Mouse (Mus musculus) intestine, embryonic 14.5 days (tissue): ENCODE measurements around the gene Rab37. TPM values are rescaled to one million over a fixed set of nuclear protein-coding genes. Genes with fewer than 3 reads are reported as not detected.

Experiments used
- ATAC-seq: fragments of 200-750 bp; cut with Nextera tagmentation; replicated peaks from 2 replicates; pipeline ENCODE4 v1.8.0; 2017; ENCODE audit warnings: low read depth, moderate number of reproducible peaks, moderate TSS enrichment, moderate library complexity; ENCODE audit not compliant: low FRiP score, low TSS enrichment
- DNase-seq: peaks from one replicate; pipeline ENCODE4 v3.0.0-alpha.2; 2018; ENCODE audit warnings: low spot score
- H3K27ac ChIP-seq: fragments of 300-500 bp; sonication (generic); 2 replicates; pipeline ENCODE4 v1.5.1; 2014; ENCODE audit warnings: low read depth, mild to moderate bottlenecking, control low read depth
- H3K27me3 ChIP-seq: fragments of 300-500 bp; sonication (generic); replicated peaks from 2 replicates; pipeline ENCODE4 v1.6.1; 2014; ENCODE audit warnings: low read length, control low read depth; ENCODE audit not compliant: control insufficient read depth, insufficient read depth
- H3K36me3 ChIP-seq: fragments of 300-500 bp; sonication (generic); 2 replicates; pipeline ENCODE4 v1.6.1; 2014; ENCODE audit warnings: low read length, control low read depth; ENCODE audit not compliant: control insufficient read depth, insufficient read depth
- H3K4me1 ChIP-seq: fragments of 300-500 bp; sonication (generic); replicated peaks from 2 replicates; pipeline ENCODE4 v1.6.1; 2014; ENCODE audit warnings: low read length, control low read depth, mixed read lengths; ENCODE audit not compliant: control insufficient read depth, insufficient read depth
- H3K4me2 ChIP-seq: fragments of 300-500 bp; sonication (generic); 2 replicates; pipeline ENCODE4 v1.6.1; 2014; ENCODE audit warnings: low read length
- H3K4me3 ChIP-seq: fragments of 300-500 bp; sonication (generic); 2 replicates; pipeline ENCODE4 v1.5.1; 2014; ENCODE audit warnings: low read depth, low read length, control low read depth, mixed read lengths
- H3K9ac ChIP-seq: fragments of 300-500 bp; sonication (generic); 2 replicates; pipeline ENCODE4 v1.6.1; 2014; ENCODE audit warnings: mild to moderate bottlenecking, low read length
- H3K9me3 ChIP-seq: fragments of 300-500 bp; sonication (generic); 2 replicates; pipeline ENCODE4 v1.6.1; 2016; ENCODE audit warnings: low read length, control low read depth; ENCODE audit not compliant: control insufficient read depth
- WGBS: fragments of 180-500 bp; shearing (Covaris S2); extraction: QIAGEN DNeasy Blood & Tissue Kit; methylation state at CpG from one replicate; pipeline ENCODE4 v1.1.7; 2014; 5-methylcytosine and 5-hydroxymethylcytosine counted together
- polyA plus RNA-seq: library from polyadenylated mRNA; unstranded; fragments of >200 nt; fragmentation: Nextera tagmentation; extraction: Ambion mirVana; gene quantifications from 2 replicates; pipeline ENCODE4 v1.2.1, GENCODE M21; 2014

Gene Rab37
- polyA plus RNA-seq, 1 experiment from 2014 or later, result 3.3 TPM

DNA sequence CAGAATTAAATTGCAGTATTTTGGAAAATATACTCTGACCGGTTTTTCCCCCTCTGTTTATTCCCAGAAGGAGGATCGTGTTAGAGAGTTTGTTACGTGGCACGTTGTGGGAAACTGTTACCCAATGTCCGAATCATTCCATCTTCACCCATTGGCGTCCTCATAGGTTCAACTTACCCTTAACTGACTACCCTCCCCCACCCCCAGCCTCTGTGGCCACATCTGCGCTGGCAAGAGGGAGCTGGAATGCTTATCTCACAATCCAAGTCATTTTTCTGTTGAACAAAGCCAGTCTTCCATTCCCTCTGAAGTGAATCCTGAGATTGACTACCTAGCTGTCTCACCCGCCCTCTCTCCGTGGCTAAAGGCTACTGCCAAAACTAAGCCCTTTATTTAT is 71.0 kb downstream of the Rab37 start:
- Histone ChIP-seq H3K4me3 (peak overlapping the region; percentile 75; the same call in 1 of the 2 replicates), H3K4me2 (peak overlapping the region; percentile 76), H3K27me3 (no peaks in the 10 kb centered on the region), H3K9me3 (no peaks in the 10 kb centered on the region), H3K9ac (no peak overlapping the region), H3K36me3 (no peaks in the 10 kb centered on the region), H3K27ac (no peak overlapping the region), H3K4me1 (peaks cover 31% of the 10 kb centered on the region)
- ATAC-seq, result no peak
- 18% methylated on average over 9 of the region's 9 CpGs for WGBS
- no peak for DNase-seq

DNA sequence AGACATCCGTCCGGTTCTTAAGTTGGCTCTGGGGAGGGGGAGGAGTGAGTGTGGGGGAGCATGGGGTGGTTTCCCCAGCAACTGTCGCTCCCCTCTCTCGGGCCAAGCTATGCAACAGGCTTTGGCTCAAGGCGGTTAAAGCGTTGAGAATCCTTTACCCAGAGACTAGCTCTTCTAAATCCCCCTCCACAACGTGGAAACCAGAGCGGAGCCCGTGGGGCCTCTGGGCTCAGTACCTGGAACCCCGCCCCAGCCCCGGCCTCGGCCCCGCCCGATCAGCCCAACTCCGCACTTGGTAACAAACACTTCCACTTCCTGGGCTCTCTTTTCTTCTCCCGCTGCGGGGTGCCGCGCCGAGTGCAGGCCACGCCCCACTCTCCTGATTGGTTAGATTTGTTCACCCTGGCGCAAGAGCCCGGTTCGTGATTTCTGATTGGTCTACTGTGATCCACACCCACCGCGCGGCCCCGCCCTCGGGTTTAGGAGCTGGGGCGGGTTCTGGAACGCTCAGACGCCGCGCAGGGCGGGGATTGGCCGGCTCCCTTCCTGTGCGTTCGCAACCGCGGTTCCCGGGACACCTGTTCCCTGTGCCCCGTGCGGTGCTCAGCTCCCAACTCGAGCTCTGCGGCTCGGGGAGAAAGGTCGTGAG is 71.7 kb downstream of the Rab37 start, which contains the start of gene Slc9a3r1:
Slc9a3r1 (plus strand) TSS at position 510 of the 649 bp plus-strand sequence.
- Histone ChIP-seq H3K4me1 (peaks cover 27% of the 10 kb centered on the region), H3K4me3 (peak within 1 kb of the TSS; percentile 75)
- under 1% methylated on average over 47 of the region's 47 CpGs for WGBS

DNA sequence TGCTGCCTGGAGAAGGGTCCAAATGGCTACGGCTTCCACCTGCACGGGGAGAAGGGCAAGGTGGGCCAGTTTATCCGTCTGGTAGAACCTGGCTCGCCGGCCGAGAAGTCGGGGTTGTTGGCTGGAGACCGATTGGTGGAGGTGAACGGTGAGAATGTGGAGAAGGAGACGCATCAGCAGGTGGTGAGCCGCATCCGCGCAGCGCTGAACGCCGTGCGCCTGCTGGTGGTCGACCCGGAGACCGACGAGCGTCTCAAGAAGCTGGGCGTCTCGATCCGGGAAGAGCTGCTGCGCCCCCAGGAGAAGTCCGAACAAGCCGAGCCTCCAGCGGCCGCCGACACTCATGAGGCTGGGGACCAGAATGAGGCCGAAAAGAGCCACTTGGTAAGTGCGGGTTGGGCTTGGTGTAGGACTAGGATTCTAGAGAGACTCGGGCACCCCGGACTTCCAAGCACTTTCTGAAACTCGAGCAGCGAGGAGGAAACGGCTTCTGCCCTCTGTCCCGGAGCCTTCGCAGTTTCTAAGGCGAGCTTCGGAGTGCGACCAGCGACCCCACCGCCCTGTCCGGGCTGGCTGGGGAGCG is 72.4 kb downstream of the Rab37 start:
- no peaks in the 10 kb centered on the region for H3K27me3 ChIP-seq
- peaks cover 25% of the 10 kb centered on the region for H3K4me1 ChIP-seq
- DNase-seq (no peak), ATAC-seq (peak; percentile 12; the same call in 1 of the 2 replicates)
- no peaks in the 10 kb centered on the region for H3K36me3 ChIP-seq
- peak overlapping the region; percentile 76 for H3K4me2 ChIP-seq
- under 1% methylated on average over 47 of the region's 47 CpGs for WGBS
- H3K27ac ChIP-seq, result peak overlapping the region; percentile 62
- peak overlapping the region; percentile 75 for H3K4me3 ChIP-seq
- H3K9me3 ChIP-seq, result no peaks in the 10 kb centered on the region
- H3K9ac ChIP-seq, result peak overlapping the region; percentile 55

More for the DNA sequence above, 71.7 kb downstream of the Rab37 start, which contains the start of gene Slc9a3r1:
- Histone ChIP-seq H3K27ac (peak within 1 kb of the TSS; percentile 62), H3K27me3 (no peaks in the 10 kb centered on the region), H3K36me3 (no peaks in the 10 kb centered on the region), H3K9me3 (no peaks in the 10 kb centered on the region), H3K9ac (peak within 1 kb of the TSS; percentile 55), H3K4me2 (peak within 1 kb of the TSS; percentile 76)
- ATAC-seq (peak; percentile 90), DNase-seq (peak; percentile 97)

DNA sequence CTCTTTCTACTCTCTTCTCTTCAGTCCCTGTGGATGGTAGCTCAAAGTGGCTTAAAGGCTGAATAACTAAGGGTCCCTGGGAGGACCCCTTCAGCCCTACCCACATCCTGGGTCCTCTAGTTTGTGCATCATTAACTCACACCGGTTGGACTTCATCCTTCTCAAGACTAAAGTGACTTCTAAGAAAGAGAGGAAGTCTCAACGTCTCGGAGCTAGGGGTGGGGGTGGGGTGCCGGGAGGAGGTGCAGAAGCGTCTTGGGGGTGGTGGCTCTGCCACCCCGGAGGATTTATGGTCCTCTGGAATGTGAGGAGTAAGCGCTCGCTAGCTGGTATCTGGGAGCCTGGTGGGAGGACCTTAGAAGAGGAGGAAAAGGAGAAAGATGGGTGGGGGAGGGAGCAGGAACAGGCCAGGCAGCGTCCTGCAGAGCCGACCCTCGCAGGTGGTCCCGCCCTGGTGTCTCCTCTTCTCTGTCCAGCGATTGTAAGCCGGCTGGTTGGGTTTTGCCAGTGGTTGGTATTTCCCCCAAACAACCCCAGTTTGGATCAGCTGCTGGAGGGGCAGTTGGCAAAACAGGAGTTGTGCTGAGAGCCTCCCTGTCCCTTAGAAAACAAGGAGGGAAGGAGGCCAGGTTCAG is 73.2 kb downstream of the Rab37 start:
- WGBS, result under 1% methylated on average over 13 of the region's 14 CpGs
- Histone ChIP-seq H3K9me3 (no peaks in the 10 kb centered on the region), H3K27ac (peak overlapping the region; percentile 57; the same call in 1 of the 2 replicates), H3K36me3 (no peaks in the 10 kb centered on the region), H3K9ac (peak overlapping the region; percentile 55), H3K27me3 (no peaks in the 10 kb centered on the region), H3K4me3 (peak overlapping the region; percentile 75), H3K4me1 (peaks cover 25% of the 10 kb centered on the region), H3K4me2 (peak overlapping the region; percentile 76)
- peak; percentile 69 for DNase-seq
- peak; percentile 24 for ATAC-seq

DNA sequence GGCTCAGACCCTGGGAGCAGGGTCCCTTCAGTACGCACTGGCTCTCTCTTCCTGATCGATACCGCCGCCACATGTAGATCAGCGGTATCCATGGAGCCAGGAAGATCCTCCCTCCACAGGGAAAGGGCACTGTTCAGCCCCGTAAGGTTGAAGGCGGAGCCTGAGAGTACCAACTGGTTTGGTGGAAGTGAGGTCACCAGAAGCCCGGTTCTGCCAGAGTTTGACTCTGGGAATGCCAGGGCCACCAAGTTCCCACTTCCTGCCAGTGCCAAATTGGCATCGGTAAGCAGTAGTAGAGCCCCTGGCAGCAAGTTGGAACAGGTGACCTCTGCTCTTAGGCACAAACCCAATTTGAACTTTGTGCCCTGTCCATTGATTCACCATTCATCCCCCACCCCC is 73.7 kb downstream of the Rab37 start:
- H3K4me1 ChIP-seq, result peaks cover 25% of the 10 kb centered on the region
- H3K4me2 ChIP-seq, result peak overlapping the region; percentile 76
- no peaks in the 10 kb centered on the region for H3K9me3 ChIP-seq
- H3K27me3 ChIP-seq, result no peaks in the 10 kb centered on the region
- DNase-seq, result peak; percentile 68
- H3K36me3 ChIP-seq, result no peaks in the 10 kb centered on the region
- H3K4me3 ChIP-seq, result peak overlapping the region; percentile 75
- peak overlapping the region; percentile 35; the same call in 1 of the 2 replicates for H3K9ac ChIP-seq
- peak; percentile 44 for ATAC-seq
- WGBS, result 2% methylated on average over 9 of the region's 9 CpGs
- peak overlapping the region; percentile 57; the same call in 1 of the 2 replicates for H3K27ac ChIP-seq

DNA sequence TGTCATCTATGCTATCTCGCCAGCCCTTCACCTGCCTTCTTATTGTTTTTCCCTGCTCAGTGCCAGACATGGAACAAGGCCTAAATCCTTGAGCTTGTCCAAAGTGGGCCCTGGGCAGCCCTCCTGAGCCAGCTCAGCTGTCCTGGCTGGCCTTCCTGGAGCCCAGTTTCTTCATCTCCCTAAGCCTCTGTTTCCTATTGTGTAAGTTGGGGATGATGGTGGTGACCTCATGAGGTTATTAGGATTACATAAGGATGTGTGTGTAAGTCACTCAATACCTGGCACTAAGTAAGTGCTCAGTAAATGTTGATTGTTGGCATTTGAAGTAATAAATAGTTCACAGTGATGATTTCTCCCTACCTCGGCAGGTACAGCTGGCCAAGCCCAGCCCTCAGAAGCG is 75.5 kb downstream of the Rab37 start:
- H3K4me3 ChIP-seq, result no peak overlapping the region
- DNase-seq, result no peak
- H3K27ac ChIP-seq, result no peak overlapping the region
- no peaks in the 10 kb centered on the region for H3K36me3 ChIP-seq
- WGBS, result 65% methylated on average over 3 of the region's 3 CpGs
- H3K4me2 ChIP-seq, result no peak overlapping the region
- peaks cover 30% of the 10 kb centered on the region for H3K4me1 ChIP-seq
- no peak overlapping the region for H3K9ac ChIP-seq
- no peaks in the 10 kb centered on the region for H3K27me3 ChIP-seq
- no peaks in the 10 kb centered on the region for H3K9me3 ChIP-seq
- no peak for ATAC-seq

- Histone ChIP-seq H3K27me3 (no peaks in the 10 kb centered on the region), H3K4me2 (no peak overlapping the region), H3K27ac (no peak overlapping the region), H3K9ac (no peak overlapping the region), H3K4me1 (peaks cover 35% of the 10 kb centered on the region), H3K9me3 (no peaks in the 10 kb centered on the region), H3K4me3 (no peak overlapping the region), H3K36me3 (no peaks in the 10 kb centered on the region)
- 74% methylated on average over 8 of the region's 8 CpGs for WGBS
- DNase-seq (no peak), ATAC-seq (no peak)
Measured at GRCm38 (mm10) chr11:115167631-115168249, 76.5 kb downstream of the Rab37 start.

DNA sequence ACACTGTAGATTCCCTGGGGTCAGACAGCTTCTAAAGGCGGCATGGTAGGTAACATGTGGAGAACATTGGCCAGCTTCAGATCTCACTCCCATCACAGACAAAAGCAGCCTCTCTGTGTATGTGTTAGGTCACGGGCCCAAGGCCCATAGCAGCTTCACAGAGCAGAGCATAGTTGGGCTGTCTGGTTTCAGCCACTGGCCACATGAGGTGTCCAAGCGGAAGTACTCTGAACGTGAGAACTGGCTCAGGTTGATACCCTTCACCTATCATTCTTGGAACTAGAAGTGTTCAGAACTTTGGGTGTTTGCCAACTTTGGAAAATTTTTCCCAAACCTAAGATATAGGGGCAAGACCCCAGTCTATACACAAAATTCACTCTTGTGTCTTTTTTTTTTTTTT is 78.2 kb downstream of the Rab37 start:
- Histone ChIP-seq H3K27ac (no peak overlapping the region), H3K4me3 (no peak overlapping the region), H3K36me3 (no peaks in the 10 kb centered on the region), H3K4me2 (no peak overlapping the region), H3K9ac (no peak overlapping the region), H3K27me3 (no peaks in the 10 kb centered on the region), H3K9me3 (no peaks in the 10 kb centered on the region), H3K4me1 (peaks cover 48% of the 10 kb centered on the region)
- no peak for ATAC-seq
- 86% methylated on average over 4 of the region's 4 CpGs for whole genome bisulfite sequencing
- DNase-seq, result no peak
